Mouse (Mus musculus) forebrain, postnatal 0 days (tissue): ENCODE measurements at regions not wholly inside any gene's neighbourhood (a gene's known extent, or its start where the extent isn't known, plus 50 kb on each side); places are given as distances from the start of the nearest gene placed in this dataset.

ENCODE experiments used
- ATAC-seq: fragments of 200-750 bp; cut with Nextera tagmentation; 2 replicates; pipeline ENCODE4 v1.8.0; 2017; ENCODE audit warnings: mild to moderate bottlenecking, moderate library complexity
- DNase-seq: peaks from one replicate; pipeline ENCODE4 v3.0.0-alpha.2; 2015
- H3K27ac ChIP-seq: fragments of 300-500 bp; sonication (generic); 2 replicates; pipeline ENCODE4 v1.5.1; 2014; ENCODE audit warnings: low read depth, mild to moderate bottlenecking, antibody characterized with exemption, low read length, moderate library complexity, mixed read lengths
- H3K27me3 ChIP-seq: fragments of 300-500 bp; sonication (generic); 2 replicates; pipeline ENCODE4 v1.6.1; 2014; ENCODE audit warnings: mild to moderate bottlenecking, low read length, mixed read lengths; ENCODE audit not compliant: insufficient read depth
- H3K36me3 ChIP-seq: fragments of 300-500 bp; sonication (generic); 2 replicates; pipeline ENCODE4 v1.6.1; 2014; ENCODE audit warnings: mild to moderate bottlenecking, moderate library complexity; ENCODE audit not compliant: insufficient read depth
- H3K4me1 ChIP-seq: fragments of 300-500 bp; sonication (generic); 2 replicates; pipeline ENCODE4 v1.6.1; 2014; ENCODE audit warnings: antibody characterized with exemption; ENCODE audit not compliant: insufficient read depth
- H3K4me2 ChIP-seq: fragments of 300-500 bp; sonication (generic); 2 replicates; pipeline ENCODE4 v1.6.1; 2014; ENCODE audit warnings: low read depth, mild to moderate bottlenecking, moderate library complexity
- H3K4me3 ChIP-seq: fragments of 300-500 bp; sonication (generic); 2 replicates; pipeline ENCODE4 v1.5.1; 2014; ENCODE audit warnings: low read depth, low read length, mixed read lengths
- H3K9ac ChIP-seq: fragments of 300-500 bp; sonication (generic); 2 replicates; pipeline ENCODE4 v1.6.1; 2014; ENCODE audit warnings: mild to moderate bottlenecking
- H3K9me3 ChIP-seq: fragments of 300-500 bp; sonication (generic); 2 replicates; pipeline ENCODE4 v1.6.1; 2016; ENCODE audit warnings: low read length
- CTCF ChIP-seq: sonication (generic); IDR thresholded peaks from 2 replicates; pipeline ENCODE4 v1.5.1; 2016; ENCODE audit warnings: antibody characterized with exemption, control low read depth, low read depth
- WGBS: fragments of 180-500 bp; shearing (Covaris S2); extraction: QIAGEN DNeasy Blood & Tissue Kit; methylation state at CpG from one replicate; pipeline ENCODE4 v1.1.7; 2014; 5-methylcytosine and 5-hydroxymethylcytosine counted together

GRCm38 (mm10) chr6:84344936-84345335 is 248.8 kb downstream of the Cyp26b1 start:
- DNase-seq (no peak), ATAC-seq (no peak)
- no peak overlapping the region for H3K9ac ChIP-seq
- H3K4me3 ChIP-seq: no peak overlapping the region
- no peak overlapping the region for H3K4me2 ChIP-seq
- no peaks in the 10 kb centered on the region for H3K36me3 ChIP-seq
- TF ChIP-seq CTCF: no peak
- no peaks in the 10 kb centered on the region for H3K9me3 ChIP-seq
- 93% methylated on average over 12 of the region's 12 CpGs for WGBS
- H3K27ac ChIP-seq: no peak overlapping the region
- no peaks in the 10 kb centered on the region for H3K4me1 ChIP-seq
- H3K27me3 ChIP-seq: no peaks in the 10 kb centered on the region

GRCm38 (mm10) chr6:84333666-84334179 is 260.0 kb downstream of the Cyp26b1 start:
- H3K4me3 ChIP-seq: no peak overlapping the region
- H3K9ac ChIP-seq: no peak overlapping the region
- no peak overlapping the region for H3K4me2 ChIP-seq
- ATAC-seq (no peak), DNase-seq (no peak)
- TF ChIP-seq CTCF: no peak
- WGBS: 91% methylated on average over 10 of the region's 10 CpGs
- no peaks in the 10 kb centered on the region for H3K36me3 ChIP-seq
- H3K27me3 ChIP-seq: no peaks in the 10 kb centered on the region
- H3K4me1 ChIP-seq: no peaks in the 10 kb centered on the region
- H3K9me3 ChIP-seq: no peaks in the 10 kb centered on the region
- H3K27ac ChIP-seq: no peak overlapping the region

GRCm38 (mm10) chr6:84329106-84329505 is 264.6 kb downstream of the Cyp26b1 start:
- Histone ChIP-seq H3K27me3 (no peaks in the 10 kb centered on the region), H3K36me3 (no peaks in the 10 kb centered on the region), H3K27ac (no peak overlapping the region), H3K4me2 (no peak overlapping the region), H3K4me3 (no peak overlapping the region), H3K9me3 (no peaks in the 10 kb centered on the region), H3K4me1 (no peaks in the 10 kb centered on the region), H3K9ac (no peak overlapping the region)
- ATAC-seq (no peak), DNase-seq (peak; percentile 36)
- TF ChIP-seq CTCF: no peak
- 37% methylated on average over 7 of the region's 7 CpGs for WGBS

GRCm38 (mm10) chr6:84328030-84328390 is 265.7 kb downstream of the Cyp26b1 start:
- DNase-seq: no peak
- WGBS: 42% methylated on average over 3 of the region's 3 CpGs
- H3K4me3 ChIP-seq: no peak overlapping the region
- ATAC-seq: no peak
- no peaks in the 10 kb centered on the region for H3K4me1 ChIP-seq
- no peaks in the 10 kb centered on the region for H3K9me3 ChIP-seq
- no peak overlapping the region for H3K4me2 ChIP-seq
- no peaks in the 10 kb centered on the region for H3K27me3 ChIP-seq
- TF ChIP-seq CTCF: no peak
- no peak overlapping the region for H3K27ac ChIP-seq
- H3K9ac ChIP-seq: no peak overlapping the region
- H3K36me3 ChIP-seq: no peaks in the 10 kb centered on the region

- Histone ChIP-seq H3K4me3 (no peak overlapping the region), H3K27me3 (no peaks in the 10 kb centered on the region), H3K27ac (no peak overlapping the region), H3K4me2 (no peak overlapping the region), H3K9ac (no peak overlapping the region), H3K36me3 (no peaks in the 10 kb centered on the region), H3K9me3 (no peaks in the 10 kb centered on the region), H3K4me1 (no peaks in the 10 kb centered on the region)
- no peak for TF ChIP-seq CTCF
- no peak for ATAC-seq
- DNase-seq: no peak
- WGBS: 79% methylated on average over 5 of the region's 5 CpGs
Observed at GRCm38 (mm10) chr6:84327306-84328029, 266.2 kb downstream of the Cyp26b1 start.

- Histone ChIP-seq H3K4me3 (no peak overlapping the region), H3K4me1 (no peaks in the 10 kb centered on the region), H3K4me2 (no peak overlapping the region), H3K9me3 (no peaks in the 10 kb centered on the region), H3K27me3 (no peaks in the 10 kb centered on the region), H3K9ac (no peak overlapping the region), H3K27ac (no peak overlapping the region), H3K36me3 (no peaks in the 10 kb centered on the region)
- WGBS: 76% methylated on average over 5 of the region's 5 CpGs
- ATAC-seq (no peak), DNase-seq (no peak)
- TF ChIP-seq CTCF: no peak
Observed at GRCm38 (mm10) chr6:84325384-84326114, 268.2 kb downstream of the Cyp26b1 start.

GRCm38 (mm10) chr6:84324185-84324584 is 269.5 kb downstream of the Cyp26b1 start:
- Histone ChIP-seq H3K4me2 (no peak overlapping the region), H3K4me3 (no peak overlapping the region), H3K9me3 (no peaks in the 10 kb centered on the region), H3K4me1 (no peaks in the 10 kb centered on the region), H3K27me3 (no peaks in the 10 kb centered on the region), H3K36me3 (no peaks in the 10 kb centered on the region), H3K9ac (no peak overlapping the region), H3K27ac (no peak overlapping the region)
- no peak for DNase-seq
- WGBS: 87% methylated on average over 4 of the region's 4 CpGs
- no peak for ATAC-seq
- TF ChIP-seq CTCF: no peak
